ENCODE assay signal across 11 mouse cellular contexts in genomic region chr17:5080884-5081419, GRCm38 (mm10).
A peak's percentile ranks its signal among the peaks of the same experiment; 100 is the strongest.
DNase-seq lines count a peak whose midpoint lies in the region; ATAC-seq and TF ChIP-seq lines count a peak whose summit lies in the region.
"Had no signal": no experiment of that assay in that cellular context is flagged by ENCODE, and none has a peak within 500 bp of the region (broad histone marks: within the 10 kb centered on the region; RNA-seq: fewer than 3 reads in every experiment).

No protein-coding gene starts in this region.

- H3K27ac ChIP-seq in intestine, embryonic 14.5 days (ENCODE audit: low read depth): no peak overlapping the region
- no peak overlapping the region for H3K27ac ChIP-seq in intestine, postnatal 0 days (ENCODE audit: low read depth, low read length)
- H3K27ac ChIP-seq in midbrain, embryonic 14.5 days (replicated peaks; ENCODE audit: low read depth, low read length): no peak overlapping the region
- H3K27ac ChIP-seq in midbrain, embryonic 15.5 days: no peak overlapping the region
- no peak overlapping the region for H3K27ac ChIP-seq in liver, embryonic 16.5 days (ENCODE audit: low read length)
- H3K27ac ChIP-seq in stomach, postnatal 0 days (replicated peaks): peak overlapping the region; percentile 9; the same call in 1 of the 2 replicates
- H3K27ac ChIP-seq: midbrain, embryonic 12.5 days had no signal

- no peak overlapping the region for H3K9ac ChIP-seq in intestine, embryonic 14.5 days (ENCODE audit: low read length)
- no peak overlapping the region for H3K9ac ChIP-seq in intestine, postnatal 0 days (ENCODE audit: low read depth, low read length)
- H3K9ac ChIP-seq in midbrain, embryonic 14.5 days (replicated peaks; ENCODE audit: low read length): 0 out of 2 replicates have a peak overlapping the region, but pooled peaks have one; percentile 16
- no peak overlapping the region for H3K9ac ChIP-seq in midbrain, embryonic 15.5 days
- H3K9ac ChIP-seq in liver, embryonic 16.5 days (ENCODE audit: low read depth, low read length): no peak overlapping the region
- no peak overlapping the region for H3K9ac ChIP-seq in stomach, postnatal 0 days (ENCODE audit: low read length)
- H3K9ac ChIP-seq: midbrain, embryonic 12.5 days had no signal

- no peak for DNase-seq in intestine, embryonic 14.5 days (ENCODE audit: low spot score)
- no peak for DNase-seq in midbrain, embryonic 14.5 days
- no peak for DNase-seq in stomach, postnatal 0 days (ENCODE audit: low spot score)
- DNase-seq in adipocyte (ENCODE audit: low spot score): no peak
- DNase-seq: cerebellum, adult 2 months; lung, postnatal 14 days; spleen, adult 18-20 months had no signal

- H3K4me3 ChIP-seq in intestine, embryonic 14.5 days (ENCODE audit: low read depth, low read length): no peak overlapping the region
- no peak overlapping the region for H3K4me3 ChIP-seq in intestine, postnatal 0 days (ENCODE audit: low read depth, low read length)
- no peak overlapping the region for H3K4me3 ChIP-seq in midbrain, embryonic 14.5 days (replicated peaks; ENCODE audit: low read depth, low read length)
- no peak overlapping the region for H3K4me3 ChIP-seq in midbrain, embryonic 15.5 days
- H3K4me3 ChIP-seq in liver, embryonic 16.5 days (ENCODE audit: low read depth, low read length): no peak overlapping the region
- H3K4me3 ChIP-seq in stomach, postnatal 0 days (ENCODE audit: low read depth, low read length): no peak overlapping the region
- H3K4me3 ChIP-seq: midbrain, embryonic 12.5 days had no signal

- ATAC-seq in intestine, embryonic 14.5 days (replicated peaks; ENCODE audit: low FRiP score, low TSS enrichment, low read depth): 0 out of 2 replicates have a peak, but pooled peaks have one; percentile 17
- no peak for ATAC-seq in intestine, postnatal 0 days
- ATAC-seq in midbrain, embryonic 14.5 days (ENCODE audit: low FRiP score, low TSS enrichment): no peak
- no peak for ATAC-seq in midbrain, embryonic 15.5 days (replicated peaks)
- ATAC-seq in liver, embryonic 16.5 days (ENCODE audit: low read depth): peak; percentile 20; the same call in 1 of the 2 replicates
- ATAC-seq in stomach, postnatal 0 days (ENCODE audit: low FRiP score, low TSS enrichment): no peak

- TF ChIP-seq EP300 in stomach, postnatal 0 days (optimal IDR thresholded peaks at IDR 0.05): no peak

- WGBS in intestine, embryonic 14.5 days: 45% methylated on average over 12 of the region's 12 CpGs
- 30% methylated on average over 12 of the region's 12 CpGs for WGBS in intestine, postnatal 0 days
- WGBS in midbrain, embryonic 14.5 days: 68% methylated on average over 12 of the region's 12 CpGs
- 65% methylated on average over 12 of the region's 12 CpGs for WGBS in midbrain, embryonic 15.5 days
- 30% methylated on average over 12 of the region's 12 CpGs for WGBS in liver, embryonic 16.5 days (ENCODE audit: insufficient replicate concordance)
- WGBS in stomach, postnatal 0 days: 47% methylated on average over 12 of the region's 12 CpGs

- H3K4me2 ChIP-seq in intestine, embryonic 14.5 days (ENCODE audit: low read length): no peak overlapping the region
- H3K4me2 ChIP-seq in intestine, postnatal 0 days (replicated peaks; ENCODE audit: low read depth): no peak overlapping the region
- no peak overlapping the region for H3K4me2 ChIP-seq in midbrain, embryonic 14.5 days (ENCODE audit: low read length)
- H3K4me2 ChIP-seq in midbrain, embryonic 15.5 days: no peak overlapping the region
- no peak overlapping the region for H3K4me2 ChIP-seq in liver, embryonic 16.5 days (ENCODE audit: low read depth, low read length)
- H3K4me2 ChIP-seq in stomach, postnatal 0 days (replicated peaks; ENCODE audit: low read depth): no peak overlapping the region
- H3K4me2 ChIP-seq: midbrain, embryonic 12.5 days had no signal

- no peaks in the 10 kb centered on the region for H3K27me3 ChIP-seq in intestine, embryonic 14.5 days (replicated peaks; ENCODE audit: control insufficient read depth, insufficient read depth, low read length)
- no peaks in the 10 kb centered on the region for H3K27me3 ChIP-seq in intestine, postnatal 0 days (replicated peaks; ENCODE audit: control insufficient read depth, insufficient read depth, low read length)
- H3K27me3 ChIP-seq in midbrain, embryonic 14.5 days (ENCODE audit: control insufficient read depth, insufficient read depth, low read length): no peaks in the 10 kb centered on the region
- H3K27me3 ChIP-seq in midbrain, embryonic 15.5 days (replicated peaks): no peaks in the 10 kb centered on the region
- no peaks in the 10 kb centered on the region for H3K27me3 ChIP-seq in liver, embryonic 16.5 days (ENCODE audit: control insufficient read depth, insufficient read depth, low read depth, low read length)
- H3K27me3 ChIP-seq in stomach, postnatal 0 days (ENCODE audit: control insufficient read depth, insufficient read depth, low read length): no peaks in the 10 kb centered on the region
- H3K27me3 ChIP-seq: midbrain, embryonic 12.5 days had no signal

- H3K4me1 ChIP-seq in intestine, embryonic 14.5 days (replicated peaks; ENCODE audit: control insufficient read depth, insufficient read depth, low read length): peaks cover 45% of the 10 kb centered on the region
- H3K4me1 ChIP-seq in intestine, postnatal 0 days (replicated peaks; ENCODE audit: control insufficient read depth, insufficient read depth, low read length): peaks cover 4% of the 10 kb centered on the region; the same call in 1 of the 2 replicates
- H3K4me1 ChIP-seq in midbrain, embryonic 14.5 days (ENCODE audit: control insufficient read depth, insufficient read depth, low read length): peaks cover 55% of the 10 kb centered on the region
- H3K4me1 ChIP-seq in midbrain, embryonic 15.5 days: peaks cover 74% of the 10 kb centered on the region
- peaks cover 36% of the 10 kb centered on the region for H3K4me1 ChIP-seq in liver, embryonic 16.5 days (ENCODE audit: control insufficient read depth, low read depth, low read length)
- peaks cover 12% of the 10 kb centered on the region; the same call in 1 of the 2 replicates for H3K4me1 ChIP-seq in stomach, postnatal 0 days (replicated peaks; ENCODE audit: control insufficient read depth, insufficient read depth)

- H3K9me3 ChIP-seq in intestine, embryonic 14.5 days (ENCODE audit: control insufficient read depth, low read length): no peaks in the 10 kb centered on the region
- H3K9me3 ChIP-seq in intestine, postnatal 0 days (ENCODE audit: control insufficient read depth): no peaks in the 10 kb centered on the region
- no peaks in the 10 kb centered on the region for H3K9me3 ChIP-seq in midbrain, embryonic 14.5 days (ENCODE audit: control insufficient read depth, low read length)
- H3K9me3 ChIP-seq in midbrain, embryonic 15.5 days: no peaks in the 10 kb centered on the region
- no peaks in the 10 kb centered on the region for H3K9me3 ChIP-seq in liver, embryonic 16.5 days (replicated peaks; ENCODE audit: control insufficient read depth, low read length)
- no peaks in the 10 kb centered on the region for H3K9me3 ChIP-seq in stomach, postnatal 0 days (ENCODE audit: control insufficient read depth, low read length)
- H3K9me3 ChIP-seq: midbrain, embryonic 12.5 days had no signal

- no peak for TF ChIP-seq CTCF in intestine, postnatal 0 days (IDR thresholded peaks at IDR 0.05; ENCODE audit: low read depth)
- TF ChIP-seq CTCF in stomach, postnatal 0 days (IDR thresholded peaks at IDR 0.05; ENCODE audit: low read depth): no peak

- H3K36me3 ChIP-seq in intestine, embryonic 14.5 days (ENCODE audit: control insufficient read depth, insufficient read depth, low read length): no peaks in the 10 kb centered on the region
- no peaks in the 10 kb centered on the region; the same call in 1 of the 2 replicates for H3K36me3 ChIP-seq in intestine, postnatal 0 days (ENCODE audit: control insufficient read depth, insufficient read depth)
- H3K36me3 ChIP-seq in midbrain, embryonic 14.5 days (ENCODE audit: control insufficient read depth, insufficient read depth, low read length): no peaks in the 10 kb centered on the region
- no peaks in the 10 kb centered on the region for H3K36me3 ChIP-seq in midbrain, embryonic 15.5 days (replicated peaks)
- no peaks in the 10 kb centered on the region for H3K36me3 ChIP-seq in liver, embryonic 16.5 days (ENCODE audit: control insufficient read depth, insufficient read depth)
- no peaks in the 10 kb centered on the region for H3K36me3 ChIP-seq in stomach, postnatal 0 days (ENCODE audit: control insufficient read depth, insufficient read depth, low read length)
- H3K36me3 ChIP-seq: midbrain, embryonic 12.5 days had no signal

Comparison
In these comparisons a context has a peak if more than half of its experiments do, and no peak if none do; other contexts are left out.
1. ATAC-seq: peak in intestine, embryonic 14.5 days (single experiment) and liver, embryonic 16.5 days (single experiment); none in intestine, postnatal 0 days (single experiment), midbrain, embryonic 14.5 days (single experiment), midbrain, embryonic 15.5 days (single experiment) and stomach, postnatal 0 days (single experiment).